Mouse (Mus musculus) kidney, adult 8-10 months (tissue): ENCODE data around the gene Itga9.

Experiments
- DNase-seq, 2 experiments: peaks; one replicate each; pipeline ENCODE4 v3.0.0; 2022

The Itga9 gene

DNA sequence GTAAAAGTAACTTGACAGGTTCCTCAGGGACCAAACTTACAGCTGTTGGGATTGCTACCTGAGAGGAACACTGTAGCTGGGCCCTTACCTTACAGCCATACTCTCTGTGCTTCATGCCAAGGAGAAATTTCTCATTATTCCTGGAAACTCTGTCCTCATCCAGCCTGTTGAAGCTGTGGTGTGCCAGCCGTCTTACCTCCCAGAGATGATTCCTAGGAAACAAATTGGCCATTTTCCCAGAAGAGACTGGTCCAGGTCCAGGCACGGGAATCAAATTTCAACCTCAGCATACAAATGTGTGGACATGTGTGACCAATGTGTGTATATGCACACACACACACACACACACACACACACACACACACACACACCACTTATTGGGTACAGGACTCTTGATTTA, 172.1 kb downstream of the Itga9 start:
- DNase-seq = peak; percentile 32 to 37

GRCm38 (mm10) chr9:118784621-118785020, 178.1 kb downstream of the Itga9 start:
- DNase-seq = no peak

- peak in 1 of 2 experiments; percentile 32 for DNase-seq
These were observed 179.3 kb downstream of the Itga9 start for GRCm38 (mm10) chr9:118785816-118786215.

GRCm38 (mm10) chr9:118788869-118789281, 182.4 kb downstream of the Itga9 start:
- DNase-seq = no peak

- DNase-seq = no peak
These were observed 184.7 kb downstream of the Itga9 start for GRCm38 (mm10) chr9:118791231-118791630.

DNA sequence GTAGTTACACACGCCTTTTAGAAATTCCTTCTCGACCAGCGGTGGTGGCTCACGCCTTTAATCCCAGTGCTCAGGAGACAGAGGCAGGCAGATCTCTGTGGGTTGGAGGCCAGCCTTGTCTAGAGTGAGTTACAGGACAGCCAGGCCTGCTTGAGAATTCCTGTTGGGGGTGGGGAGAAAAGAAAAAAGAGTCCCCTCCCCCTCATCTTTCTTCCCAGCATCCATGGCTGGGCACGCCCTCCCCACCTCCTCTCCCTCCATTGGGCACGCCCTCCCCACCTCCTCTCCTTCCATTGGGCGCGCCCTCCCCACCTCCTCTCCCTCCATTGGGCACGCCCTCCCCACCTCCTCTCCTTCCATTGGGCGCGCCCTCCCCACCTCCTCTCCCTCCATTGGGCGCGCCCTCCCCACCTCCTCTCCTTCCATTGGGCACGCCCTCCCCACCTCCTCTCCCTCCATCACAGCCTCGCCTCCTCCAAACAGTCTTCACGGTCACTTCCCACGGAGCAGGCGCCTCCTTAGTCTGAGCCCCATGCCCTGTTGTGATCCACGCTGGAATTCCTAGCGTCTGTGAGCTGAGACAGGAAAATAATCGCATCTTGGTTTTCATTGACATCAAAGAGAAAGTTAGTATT, 186.8 kb downstream of the Itga9 start:
- DNase-seq = no peak

DNA sequence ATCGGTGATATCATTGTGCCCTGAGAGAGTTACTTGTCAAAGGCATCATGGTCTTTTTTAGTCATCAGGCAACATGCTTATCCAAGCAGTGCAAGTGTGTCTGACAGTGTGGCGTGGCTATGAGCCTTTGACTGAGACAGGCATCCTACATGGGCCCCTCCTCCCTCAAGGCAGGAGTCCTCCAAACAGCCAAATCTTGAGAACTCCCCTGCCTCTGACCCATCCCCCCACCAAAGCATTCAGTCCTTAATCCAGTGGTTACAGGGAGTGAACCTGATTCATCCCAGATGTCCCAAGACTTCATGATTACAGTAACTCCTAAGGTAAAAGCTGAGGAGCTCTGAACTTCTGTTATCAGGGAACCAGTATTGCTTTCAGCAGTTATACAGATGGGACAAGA, 188.2 kb downstream of the Itga9 start:
- DNase-seq = no peak

GRCm38 (mm10) chr9:118795304-118795703, 188.8 kb downstream of the Itga9 start:
- no peak for DNase-seq

DNA sequence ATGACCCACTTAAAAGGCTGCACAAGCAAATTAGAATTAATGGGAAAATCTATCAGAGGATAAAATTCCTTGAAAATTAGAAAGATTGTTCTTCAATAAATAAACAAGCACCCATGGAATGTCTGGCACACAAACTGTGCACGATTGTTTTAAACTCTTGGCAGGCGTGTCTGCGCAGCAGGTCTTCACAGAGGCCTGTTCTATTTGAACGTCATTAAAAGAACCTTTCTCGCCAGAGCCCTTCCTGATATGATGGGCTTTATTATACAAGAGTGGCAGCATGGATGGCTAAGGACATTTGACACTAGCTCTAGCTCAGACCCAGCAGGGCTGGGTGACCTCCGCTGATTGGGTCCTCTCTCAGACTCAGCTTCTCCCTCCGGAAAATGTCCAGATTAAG, 192.6 kb downstream of the Itga9 start:
- peak in 1 of 2 experiments; percentile 23 for DNase-seq

DNA sequence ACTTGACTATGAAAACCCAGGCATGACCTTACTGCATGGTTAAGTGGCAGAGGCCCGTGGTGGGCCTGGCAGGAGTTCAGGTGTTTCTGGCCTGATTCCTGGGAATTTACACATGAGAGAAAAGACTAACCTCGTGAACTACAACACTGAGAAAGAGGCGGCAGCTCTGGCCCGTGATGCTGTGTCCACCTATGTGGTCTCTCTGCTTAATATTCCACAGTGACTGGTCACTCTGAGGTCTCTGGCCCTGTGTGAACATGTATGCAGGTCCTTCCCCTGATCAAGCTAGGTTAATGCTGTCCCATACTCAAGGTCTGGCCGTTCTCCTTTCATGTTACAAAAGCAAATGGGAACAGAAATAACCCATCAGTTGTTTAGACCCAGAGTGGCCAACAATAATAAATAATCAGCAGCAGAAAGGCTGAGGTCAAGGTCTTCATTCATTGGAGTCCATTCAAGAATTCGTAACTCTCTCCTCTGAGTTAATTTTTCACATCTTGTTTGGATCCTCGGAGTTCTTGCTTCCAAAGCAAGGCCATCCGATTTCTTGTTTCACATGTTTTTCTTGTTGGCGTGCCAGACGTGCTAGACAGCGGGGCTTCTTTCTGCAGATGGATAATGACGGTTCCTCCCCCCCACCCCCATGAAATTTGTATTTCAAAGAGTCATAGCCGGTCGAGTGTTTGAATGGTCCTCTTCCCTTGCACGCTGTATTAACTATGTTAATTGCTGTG, 194.9 kb downstream of the Itga9 start:
- peak; percentile 97 for DNase-seq

DNA sequence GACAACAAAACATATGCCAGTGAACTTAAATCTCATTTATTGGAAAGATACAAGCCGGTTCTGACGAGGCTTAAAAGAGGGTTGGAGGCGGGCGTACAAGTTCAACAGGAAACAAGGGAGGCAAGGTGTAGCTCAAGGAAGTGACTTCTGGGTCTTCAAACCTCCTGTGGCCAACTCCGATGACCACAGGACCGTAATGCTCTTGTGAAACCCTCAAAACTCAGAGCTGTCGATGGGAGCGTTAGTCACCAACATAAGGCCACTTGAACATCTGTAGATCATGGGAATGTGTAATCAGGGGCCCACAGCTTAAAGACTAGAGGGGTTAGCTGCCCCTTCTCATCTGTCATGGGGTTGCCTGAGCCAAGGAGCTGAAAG, 195.4 kb downstream of the Itga9 start:
- DNase-seq = no peak

- peak in 1 of 2 experiments; percentile 24 for DNase-seq
These were observed 195.9 kb downstream of the Itga9 start for GRCm38 (mm10) chr9:118802380-118802779.

- DNase-seq = no peak
These were observed 199.2 kb downstream of the Itga9 start for GRCm38 (mm10) chr9:118805740-118806139.

- DNase-seq = no peak
These were observed 201.2 kb downstream of the Itga9 start for GRCm38 (mm10) chr9:118807669-118808068.

GRCm38 (mm10) chr9:118812221-118812620, 205.7 kb downstream of the Itga9 start:
- DNase-seq = no peak

DNA sequence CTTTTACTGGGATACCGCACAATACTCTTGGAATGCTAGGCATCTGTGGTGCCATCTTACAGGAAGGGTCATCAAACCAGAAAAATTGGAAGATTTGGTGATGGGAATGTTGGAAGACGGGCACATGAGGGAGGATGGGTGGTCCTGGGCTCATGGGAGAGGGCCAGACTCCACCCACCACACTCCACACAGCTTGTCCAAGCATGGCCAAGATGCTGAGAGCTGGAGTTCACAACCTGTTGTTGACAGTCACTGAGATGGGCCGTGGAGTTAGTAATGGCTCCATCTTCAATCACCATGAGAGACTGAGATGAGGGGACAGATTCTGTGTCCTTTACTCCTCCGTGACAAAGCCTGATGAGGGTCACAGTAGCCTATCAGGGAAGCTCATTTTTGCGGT, 207.0 kb downstream of the Itga9 start:
- DNase-seq = no peak

GRCm38 (mm10) chr9:118814056-118814455, 207.6 kb downstream of the Itga9 start:
- DNase-seq = no peak

DNA sequence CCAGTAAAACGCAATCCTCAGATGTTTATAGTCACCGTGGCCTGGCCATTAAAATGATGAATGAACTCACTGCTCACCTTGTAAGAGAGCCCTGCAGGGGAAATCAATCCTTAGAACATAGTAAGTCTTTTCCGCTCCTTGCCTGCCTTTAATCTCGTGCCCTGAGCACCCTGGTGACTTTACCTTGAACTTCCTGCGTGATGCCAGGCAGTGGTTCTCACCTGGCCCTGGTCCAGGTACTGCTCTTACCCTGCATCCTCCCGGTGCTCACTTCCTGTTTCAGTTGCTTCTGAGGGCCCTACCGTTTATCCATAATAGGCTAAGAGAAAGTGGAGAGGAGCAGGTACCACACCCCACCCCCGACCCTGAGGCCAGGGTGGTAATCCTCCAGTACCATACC, 208.0 kb downstream of the Itga9 start:
- DNase-seq = no peak

DNA sequence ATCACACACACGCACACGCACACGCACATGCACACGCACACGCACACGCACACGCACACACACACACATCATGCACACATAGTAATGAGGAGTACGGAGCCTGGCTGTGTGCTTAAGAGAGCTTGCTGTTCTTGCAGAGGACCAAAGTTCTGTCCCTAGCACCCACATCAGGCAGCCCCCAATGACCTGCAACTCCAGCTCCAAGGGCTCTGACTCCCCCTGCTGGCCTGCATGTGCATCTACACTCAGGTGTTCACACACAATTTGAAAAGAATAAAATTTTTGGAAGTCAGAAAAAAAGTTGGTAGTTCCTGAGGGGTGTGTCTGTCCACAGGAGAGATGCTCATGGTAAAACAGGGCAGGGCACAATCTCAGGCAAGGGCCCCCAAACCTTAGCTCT, 209.1 kb downstream of the Itga9 start:
- no peak for DNase-seq

GRCm38 (mm10) chr9:118818508-118818907, 212.0 kb downstream of the Itga9 start:
- no peak for DNase-seq

DNA sequence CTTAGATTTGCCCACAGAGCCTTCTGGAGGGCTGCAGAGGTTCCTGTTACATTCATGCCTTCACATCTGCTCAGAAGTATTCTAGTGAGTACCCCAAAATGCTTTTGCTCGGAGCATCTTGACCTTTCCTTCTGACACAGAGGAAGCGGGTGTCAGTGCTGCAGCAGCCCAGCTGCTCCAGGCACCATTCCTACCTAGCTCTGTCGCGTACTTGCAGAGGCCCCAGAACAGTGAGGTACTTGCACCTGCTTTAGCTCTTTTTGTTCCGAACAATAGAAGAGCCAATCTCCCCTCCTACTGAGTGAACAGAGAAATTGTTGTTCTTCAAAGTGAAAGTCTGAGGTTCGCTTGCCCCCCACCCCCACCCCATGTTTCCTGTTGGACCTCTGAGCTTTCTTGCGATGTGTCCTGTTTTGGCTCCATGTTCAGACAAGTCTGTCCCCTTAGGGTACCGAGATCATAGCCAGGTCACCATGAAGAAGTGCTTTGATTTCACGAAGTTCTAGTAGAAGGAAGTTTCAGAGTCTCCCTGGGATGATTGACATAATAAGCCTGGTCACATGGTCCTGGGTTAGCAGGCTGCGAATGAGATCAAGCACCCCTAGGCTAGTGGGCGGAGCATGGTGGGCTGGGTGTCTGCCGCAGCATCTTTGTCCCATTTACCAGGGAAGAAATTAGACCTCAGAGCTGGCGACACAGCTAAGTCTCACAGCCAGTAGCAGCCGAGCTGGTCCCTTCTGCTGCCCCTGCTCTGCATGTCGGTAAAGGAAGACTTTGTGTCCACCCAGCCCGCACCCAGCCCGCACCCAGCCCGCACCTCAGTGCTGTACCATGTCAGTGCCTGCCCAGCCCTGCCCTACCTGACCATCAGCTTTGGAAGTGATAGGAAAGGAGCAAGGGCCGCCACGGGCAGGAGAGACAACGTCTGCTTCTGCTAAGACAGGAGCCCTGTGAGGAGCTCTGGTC, 215.0 kb downstream of the Itga9 start:
- no peak for DNase-seq

DNA sequence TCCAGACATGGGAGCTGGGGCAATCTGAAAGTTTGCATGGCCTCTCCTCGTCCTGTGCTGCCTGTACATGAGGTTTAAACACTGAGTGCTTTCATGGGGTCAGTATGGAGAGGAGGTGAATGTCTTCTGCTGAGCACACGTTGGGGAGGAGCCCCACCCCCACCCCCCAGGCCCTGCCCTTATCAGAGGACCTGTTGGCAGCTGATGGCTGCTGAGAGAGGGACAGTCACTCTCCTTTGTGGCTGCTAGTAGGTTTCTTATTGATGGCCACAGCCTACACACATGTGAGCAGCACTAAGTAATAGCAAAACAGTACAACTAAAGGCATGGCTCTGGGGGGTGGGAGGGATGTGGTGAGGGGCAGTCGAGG, 215.7 kb downstream of the Itga9 start:
- no peak for DNase-seq

- no peak for DNase-seq
These were observed 216.1 kb downstream of the Itga9 start for GRCm38 (mm10) chr9:118822581-118822980.

- DNase-seq = peak; percentile 60 to 72
These were observed 224.6 kb downstream of the Itga9 start for GRCm38 (mm10) chr9:118831080-118831479.
